Mouse (Mus musculus): ENCODE measurements around the gene Tnf.

DNA sequence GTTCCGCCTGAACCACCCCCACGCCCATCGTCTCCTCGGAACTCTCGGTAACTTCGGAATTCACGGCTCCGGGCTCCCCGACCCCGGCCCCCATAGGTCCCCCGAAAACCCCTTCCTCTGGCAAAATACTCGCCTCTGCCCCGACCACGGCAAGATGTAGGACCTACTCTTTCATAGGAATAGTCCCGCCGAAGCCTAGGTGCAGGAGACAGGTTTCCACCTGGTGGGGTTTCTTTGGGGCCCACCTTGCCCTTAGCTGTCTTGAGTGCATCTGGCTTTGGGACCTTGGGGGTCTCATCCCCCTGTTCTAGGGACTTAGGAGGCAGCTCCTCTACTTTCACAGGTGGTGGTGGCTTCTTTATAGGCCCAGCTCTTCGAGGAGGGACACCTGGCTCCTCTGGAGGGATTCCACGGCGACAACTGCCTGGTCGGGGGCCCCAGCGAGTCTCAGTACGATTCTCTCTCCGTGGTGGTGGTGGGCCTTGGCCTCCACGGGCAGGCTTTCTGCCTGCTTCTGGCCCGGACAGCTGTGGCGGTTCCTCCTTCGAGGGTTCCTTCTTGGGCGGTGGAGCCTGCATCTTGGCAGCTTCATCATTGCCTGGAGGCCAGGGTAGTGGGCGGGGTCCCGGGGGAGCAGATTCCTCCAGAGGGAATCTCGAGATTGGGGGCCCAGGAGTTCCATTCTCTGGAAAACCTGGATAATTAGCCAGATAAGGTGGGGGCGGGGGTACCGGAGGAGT is 45.2 kb downstream of the Tnf start:
- TF ChIP-seq CTCF (IDR thresholded peaks at IDR 0.05; ENCODE audit: insufficient read depth, low read depth, low read length) (no peak), POLR2A (IDR thresholded peaks at IDR 0.05; ENCODE audit: insufficient read depth, low read depth, low read length) (no peak)

Measured in olfactory bulb, adult 2 months (tissue).